Mouse (Mus musculus) liver, adult 2 months (tissue): Measurements from ENCODE around the gene Olfr638.

Experiments
- CTCF ChIP-seq: fragments of 200-500 bp; IDR thresholded peaks from 2 replicates; pipeline ENCODE4 v1.5.1; 2011; ENCODE audit warnings: low read depth, low read length, control low read depth
- POLR2A ChIP-seq: fragments of 200-500 bp; IDR thresholded peaks from 2 replicates; pipeline ENCODE4 v1.6.1; 2011; ENCODE audit warnings: low read length, control low read depth; ENCODE audit not compliant: insufficient read depth; ENCODE audit errors: extremely low read depth

- TF ChIP-seq CTCF = no peak
- TF ChIP-seq POLR2A = no peak
These were observed 52.2 kb downstream of the Olfr638 start for GRCm38 (mm10) chr7:104050745-104051144.
